Mouse (Mus musculus): ENCODE results near the gene Hinfp. TPM values are rescaled to one million over a fixed set of nuclear protein-coding genes. Genes with fewer than 3 reads are reported as not detected.

Hinfp gene
- polyA plus RNA-seq, 1 experiment from 2014 or later = 30.5 TPM

DNA sequence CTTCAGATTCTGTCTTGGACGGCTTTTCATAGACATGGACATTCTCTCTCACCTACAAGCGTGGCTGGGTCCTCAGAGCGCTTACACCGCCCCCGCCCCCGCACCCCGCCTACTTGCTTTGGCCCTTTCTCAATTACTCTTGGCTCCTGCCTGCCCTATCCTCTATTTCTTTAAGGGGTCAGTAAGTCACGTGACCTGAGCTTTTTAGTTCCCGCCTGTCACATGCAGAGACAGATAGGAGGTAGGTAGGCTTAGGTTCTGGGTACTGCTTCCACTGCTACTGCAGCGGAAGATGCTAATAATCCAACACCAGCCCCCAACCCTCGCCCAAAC is 16.5 kb downstream of the Hinfp start:
- peaks cover 41% of the 10 kb centered on the region for H3K36me3 ChIP-seq (ENCODE audit: poor library complexity, severe bottlenecking)
- peak overlapping the region; percentile 85 for H3K9ac ChIP-seq
- no peak for ATAC-seq
- no peaks in the 10 kb centered on the region for H3K27me3 ChIP-seq
- 5% methylated on average over 11 of the region's 11 CpGs for WGBS
- peak overlapping the region; percentile 92 for H3K4me2 ChIP-seq
- H3K4me1 ChIP-seq = peaks cover 28% of the 10 kb centered on the region
- H3K27ac ChIP-seq = no peak overlapping the region
- peak overlapping the region; percentile 76 for H3K4me3 ChIP-seq
- no peaks in the 10 kb centered on the region for H3K9me3 ChIP-seq (replicated peaks)

DNA sequence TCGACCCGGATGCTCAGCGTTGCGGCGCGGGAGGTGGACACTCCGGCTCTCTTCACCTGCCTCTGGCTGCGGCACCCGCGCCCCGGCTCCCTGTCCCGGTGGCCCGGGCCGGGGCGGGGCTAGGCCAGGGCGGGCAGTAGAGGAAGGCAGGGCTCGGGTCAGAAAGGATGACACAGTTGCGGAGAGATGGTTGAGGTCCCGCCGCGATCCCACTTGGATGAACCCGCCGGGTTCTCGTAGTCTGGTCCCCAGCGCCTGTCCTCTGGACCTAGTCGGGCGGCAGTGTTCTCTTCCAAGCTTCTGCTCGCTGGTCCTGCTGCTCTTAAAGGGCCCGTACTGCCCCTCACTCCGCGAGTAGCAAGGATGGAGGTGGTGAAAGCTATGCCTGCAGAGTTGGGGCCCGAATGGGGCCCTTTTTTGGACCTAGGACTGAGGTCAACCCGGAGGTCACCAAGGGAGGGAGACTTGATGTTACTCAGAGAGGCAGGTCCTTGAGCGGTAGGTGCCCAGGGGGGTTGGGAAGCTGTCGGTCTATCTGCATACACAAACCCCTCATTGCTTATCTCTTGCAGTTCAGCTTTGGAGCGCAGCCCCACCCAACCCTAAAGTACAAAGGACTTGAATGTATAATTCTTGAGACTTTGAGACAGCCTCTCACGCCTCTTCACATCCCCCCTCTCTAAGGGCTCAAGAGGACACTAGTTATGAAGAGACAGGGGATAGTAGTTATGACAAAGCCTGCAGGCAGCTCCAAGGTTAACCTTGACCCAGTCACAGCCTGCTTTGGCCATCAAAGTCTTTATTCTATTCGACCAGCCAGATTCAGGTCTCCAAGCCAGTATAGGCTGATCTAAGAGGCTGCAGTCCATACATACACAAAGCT is 17.2 kb downstream of the Hinfp start, which contains the start of gene Abcg4:
Gene Abcg4, minus strand, starts transcription at position 540 of the 883 bp plus-strand sequence.
- Histone ChIP-seq H3K4me1 (peaks cover 28% of the 10 kb centered on the region), H3K27me3 (no peaks in the 10 kb centered on the region), H3K4me3 (peak within 1 kb of the TSS; percentile 76), H3K9ac (peak within 1 kb of the TSS; percentile 85), H3K4me2 (peak within 1 kb of the TSS; percentile 92), H3K27ac (peak within 1 kb of the TSS; percentile 14), H3K36me3 (ENCODE audit: poor library complexity, severe bottlenecking) (peaks cover 39% of the 10 kb centered on the region), H3K9me3 (replicated peaks) (no peaks in the 10 kb centered on the region)
- WGBS = under 1% methylated on average over 38 of the region's 38 CpGs
- peak; percentile 62 for ATAC-seq

DNA sequence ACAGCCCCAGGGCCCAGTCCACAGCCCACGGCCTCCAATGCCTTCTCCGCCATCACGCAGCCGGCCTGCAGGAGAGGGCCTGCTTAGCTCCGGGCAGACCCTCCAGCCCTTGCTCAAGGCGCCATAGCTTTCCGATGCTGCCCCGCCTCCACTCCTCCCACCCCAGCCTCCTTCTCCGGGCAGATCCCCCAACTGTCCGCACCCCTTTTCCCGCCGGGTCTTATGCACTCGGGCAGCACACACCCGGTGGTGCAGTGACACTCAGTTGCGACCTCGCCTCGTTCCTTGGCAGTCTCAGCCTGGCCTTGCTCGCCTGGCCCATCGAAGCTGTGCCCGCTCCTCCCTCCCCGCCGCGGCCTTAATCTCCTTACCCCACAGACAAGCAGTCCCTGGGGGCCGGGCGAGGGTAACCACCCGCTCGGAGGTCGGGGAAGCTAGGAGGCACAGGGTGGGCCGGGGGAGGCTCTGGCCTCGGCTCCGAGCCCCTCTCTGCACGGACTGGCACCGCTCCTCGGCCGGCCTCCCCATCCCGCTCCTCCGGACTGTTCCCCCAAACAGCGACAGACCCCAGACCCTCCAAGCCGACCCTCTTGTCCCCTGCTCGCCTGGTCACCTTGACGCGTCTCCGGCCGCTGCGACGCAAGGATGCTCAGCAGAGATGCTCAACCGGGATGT is 17.9 kb downstream of the Hinfp start:
- Histone ChIP-seq H3K36me3 (ENCODE audit: poor library complexity, severe bottlenecking) (peaks cover 34% of the 10 kb centered on the region), H3K4me2 (peak overlapping the region; percentile 92), H3K9me3 (replicated peaks) (no peaks in the 10 kb centered on the region), H3K27ac (peak overlapping the region; percentile 14), H3K9ac (peak overlapping the region; percentile 85), H3K4me3 (peak overlapping the region; percentile 76), H3K27me3 (no peaks in the 10 kb centered on the region), H3K4me1 (peaks cover 28% of the 10 kb centered on the region)
- ATAC-seq = peak; percentile 67
- under 1% methylated on average over 43 of the region's 47 CpGs for WGBS

DNA sequence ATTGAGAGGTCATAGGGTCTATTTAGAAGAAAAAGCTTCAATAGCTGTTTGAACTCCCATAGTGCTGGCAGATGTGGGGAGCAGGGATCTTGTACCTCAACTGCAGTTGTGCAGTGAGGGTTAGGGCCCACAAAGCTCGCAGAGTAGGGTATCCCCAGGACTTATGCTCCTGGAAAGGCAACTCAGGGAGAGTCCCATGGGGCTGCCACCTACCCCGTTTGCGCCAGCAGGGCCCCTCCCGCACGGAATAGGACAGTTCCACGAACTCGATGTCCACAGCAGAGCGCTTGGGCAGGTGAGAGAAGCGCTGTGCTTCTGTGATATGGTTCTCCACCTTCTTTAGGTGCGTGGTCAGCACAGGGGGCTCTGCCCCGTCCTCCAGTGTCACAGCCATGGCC is 18.5 kb downstream of the Hinfp start:
- peaks cover 28% of the 10 kb centered on the region for H3K4me1 ChIP-seq
- H3K9ac ChIP-seq = peak overlapping the region; percentile 85
- H3K27ac ChIP-seq = peak overlapping the region; percentile 14; the same call in 1 of the 2 replicates
- H3K36me3 ChIP-seq (ENCODE audit: poor library complexity, severe bottlenecking) = peaks cover 30% of the 10 kb centered on the region
- no peaks in the 10 kb centered on the region for H3K27me3 ChIP-seq
- H3K4me3 ChIP-seq = peak overlapping the region; percentile 76
- WGBS = 4% methylated on average over 11 of the region's 11 CpGs
- peak; percentile 36; the same call in 1 of the 2 replicates for ATAC-seq
- no peaks in the 10 kb centered on the region for H3K9me3 ChIP-seq (replicated peaks)
- peak overlapping the region; percentile 92 for H3K4me2 ChIP-seq

DNA sequence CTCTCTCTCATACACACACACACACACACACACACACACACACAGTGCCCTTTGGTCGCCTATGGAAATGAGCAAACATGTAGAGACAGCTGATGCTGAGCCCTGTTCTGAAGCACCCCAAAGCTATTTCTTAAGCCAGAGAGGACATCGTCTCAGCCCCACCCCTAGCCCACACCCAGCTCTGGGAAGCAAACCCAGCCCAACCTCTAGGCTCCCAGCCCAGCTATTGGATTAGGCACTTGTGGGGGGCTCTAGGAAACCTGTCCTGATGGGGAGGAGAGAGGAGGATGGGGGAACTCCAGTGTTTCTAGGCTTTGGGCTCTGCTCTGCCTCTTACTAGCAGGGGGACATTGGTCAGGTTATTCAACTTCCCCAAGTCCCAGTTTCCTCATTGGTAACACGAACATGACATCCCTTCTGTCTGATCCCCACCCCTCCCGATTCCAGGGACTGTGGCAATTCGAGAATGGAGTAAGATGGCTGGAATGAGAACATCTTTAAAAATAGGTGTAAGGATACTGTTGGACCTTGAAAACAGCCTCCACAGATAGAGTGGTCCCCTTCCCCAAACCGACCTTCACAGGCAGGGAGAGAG is 19.1 kb downstream of the Hinfp start:
- no peaks in the 10 kb centered on the region for H3K9me3 ChIP-seq (replicated peaks)
- WGBS = 9% methylated on average over 6 of the region's 6 CpGs
- H3K4me2 ChIP-seq = peak overlapping the region; percentile 92
- no peak overlapping the region for H3K27ac ChIP-seq
- H3K9ac ChIP-seq = peak overlapping the region; percentile 26; the same call in 1 of the 2 replicates
- H3K4me1 ChIP-seq = peaks cover 28% of the 10 kb centered on the region
- H3K36me3 ChIP-seq (ENCODE audit: poor library complexity, severe bottlenecking) = peaks cover 30% of the 10 kb centered on the region
- no peaks in the 10 kb centered on the region for H3K27me3 ChIP-seq
- ATAC-seq = no peak
- H3K4me3 ChIP-seq = peak overlapping the region; percentile 76

DNA sequence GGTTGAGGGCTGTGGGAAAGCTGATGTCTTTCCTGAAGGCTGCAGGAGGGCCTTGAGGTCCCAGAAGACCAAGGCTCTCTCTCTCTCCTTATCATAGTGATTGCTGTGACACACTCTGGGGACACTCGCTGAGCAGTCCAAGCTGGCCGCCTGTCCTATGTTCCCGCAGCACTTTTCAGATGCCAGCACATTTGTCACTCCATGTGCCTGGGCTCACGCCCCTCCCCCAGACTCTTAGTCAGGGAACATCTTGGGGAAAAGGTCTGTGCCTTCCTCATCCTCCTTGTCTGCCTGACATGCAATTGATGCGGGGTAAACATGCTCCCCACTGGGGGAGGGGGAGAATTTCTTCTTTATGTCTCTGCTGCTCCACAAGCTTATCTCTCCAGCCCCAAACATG is 22.3 kb downstream of the Hinfp start:
- 85% methylated on average over 5 of the region's 5 CpGs for WGBS
- Histone ChIP-seq H3K9ac (no peak overlapping the region), H3K9me3 (replicated peaks) (no peaks in the 10 kb centered on the region), H3K36me3 (ENCODE audit: poor library complexity, severe bottlenecking) (peaks cover 45% of the 10 kb centered on the region), H3K27me3 (no peaks in the 10 kb centered on the region), H3K27ac (no peak overlapping the region), H3K4me1 (peaks cover 16% of the 10 kb centered on the region), H3K4me3 (no peak overlapping the region), H3K4me2 (no peak overlapping the region)
- ATAC-seq = no peak

DNA sequence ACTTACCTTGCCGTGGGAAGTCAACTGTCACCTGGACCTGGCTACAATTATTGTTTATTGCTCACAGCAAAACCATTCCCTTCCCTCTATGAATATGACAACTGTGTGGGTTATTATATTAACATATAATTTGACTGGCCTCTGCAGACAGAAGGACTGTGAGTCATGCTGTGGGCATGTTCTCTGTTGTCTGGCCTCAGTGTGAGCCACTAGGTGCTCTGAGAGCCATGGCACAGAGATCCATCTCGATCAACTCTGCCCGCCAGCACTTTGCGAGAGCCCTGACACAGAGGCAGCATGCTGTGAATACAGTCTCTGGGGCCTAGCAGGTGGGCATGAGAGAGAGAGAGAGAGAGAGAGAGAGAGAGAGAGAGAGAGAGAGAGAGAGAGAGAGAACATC is 35.5 kb downstream of the Hinfp start:
- Histone ChIP-seq H3K4me2 (no peak overlapping the region), H3K9ac (no peak overlapping the region), H3K4me3 (no peak overlapping the region), H3K4me1 (peaks cover 22% of the 10 kb centered on the region), H3K36me3 (ENCODE audit: poor library complexity, severe bottlenecking) (peaks cover 17% of the 10 kb centered on the region), H3K27me3 (no peaks in the 10 kb centered on the region), H3K9me3 (replicated peaks) (peaks cover 7% of the 10 kb centered on the region; the same call in 1 of the 2 replicates), H3K27ac (no peak overlapping the region)
- no peak for ATAC-seq
- 88% methylated on average over 4 of the region's 4 CpGs for WGBS

DNA sequence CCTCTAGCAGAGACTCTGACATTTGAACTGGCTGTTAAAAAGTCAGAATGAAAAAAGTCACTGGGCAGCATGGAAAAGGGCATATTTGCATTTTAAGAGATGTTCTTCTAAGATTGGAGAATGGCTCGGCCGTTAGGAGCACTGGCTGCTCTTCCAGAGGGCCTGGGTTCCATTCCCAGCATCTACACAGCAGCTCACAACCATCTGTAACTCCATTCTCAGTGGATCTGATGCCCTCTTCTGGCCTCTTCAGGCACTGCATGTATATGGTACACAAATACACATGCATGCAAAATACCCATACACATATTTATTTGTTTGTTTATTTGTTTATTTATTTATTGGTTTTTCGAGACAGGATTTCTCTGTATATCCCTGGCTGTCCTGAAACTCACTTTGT is 36.4 kb downstream of the Hinfp start:
- H3K36me3 ChIP-seq (ENCODE audit: poor library complexity, severe bottlenecking) = peaks cover 8% of the 10 kb centered on the region
- peaks cover 22% of the 10 kb centered on the region for H3K4me1 ChIP-seq
- WGBS = 92% methylated on average over 3 of the region's 3 CpGs
- H3K27me3 ChIP-seq = no peaks in the 10 kb centered on the region
- no peak for ATAC-seq
- no peak overlapping the region for H3K4me2 ChIP-seq
- no peak overlapping the region for H3K27ac ChIP-seq
- no peak overlapping the region for H3K4me3 ChIP-seq
- H3K9me3 ChIP-seq (replicated peaks) = peaks cover 7% of the 10 kb centered on the region; the same call in 1 of the 2 replicates
- H3K9ac ChIP-seq = no peak overlapping the region

DNA sequence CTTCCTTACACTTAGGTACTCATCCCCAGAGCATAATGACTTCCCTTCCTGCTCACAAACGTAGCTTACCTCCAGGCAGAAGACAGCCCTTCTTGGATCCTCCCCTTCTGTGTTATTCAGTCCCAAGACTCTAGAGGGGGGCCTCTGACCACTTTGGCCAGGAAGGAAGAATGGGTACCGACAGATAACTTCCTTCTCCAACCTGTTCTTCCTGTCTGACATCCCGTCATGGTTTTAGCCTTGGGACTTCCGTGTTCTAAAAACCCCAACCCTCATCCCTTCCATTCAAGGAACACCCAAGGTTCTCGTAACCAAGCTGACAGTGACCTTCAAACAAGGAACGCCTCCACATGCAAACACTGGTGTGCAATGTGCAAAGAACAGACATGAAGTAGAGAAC is 37.0 kb downstream of the Hinfp start, which contains the start of gene Nlrx1:
Gene Nlrx1, minus strand, starts transcription at position 168 of the 400 bp plus-strand sequence.
- peaks cover 3% of the 10 kb centered on the region; the same call in 1 of the 2 replicates for H3K36me3 ChIP-seq (ENCODE audit: poor library complexity, severe bottlenecking)
- no peaks in the 10 kb centered on the region for H3K27me3 ChIP-seq
- H3K9me3 ChIP-seq (replicated peaks) = peaks cover 7% of the 10 kb centered on the region; the same call in 1 of the 2 replicates
- no peak for ATAC-seq
- peak within 1 kb of the TSS; percentile 38 for H3K4me3 ChIP-seq
- H3K4me2 ChIP-seq = peak within 1 kb of the TSS; percentile 72
- 87% methylated on average over 6 of the region's 6 CpGs for WGBS
- peak within 1 kb of the TSS; percentile 70 for H3K27ac ChIP-seq
- peak within 1 kb of the TSS; percentile 70 for H3K9ac ChIP-seq
- H3K4me1 ChIP-seq = peaks cover 22% of the 10 kb centered on the region

DNA sequence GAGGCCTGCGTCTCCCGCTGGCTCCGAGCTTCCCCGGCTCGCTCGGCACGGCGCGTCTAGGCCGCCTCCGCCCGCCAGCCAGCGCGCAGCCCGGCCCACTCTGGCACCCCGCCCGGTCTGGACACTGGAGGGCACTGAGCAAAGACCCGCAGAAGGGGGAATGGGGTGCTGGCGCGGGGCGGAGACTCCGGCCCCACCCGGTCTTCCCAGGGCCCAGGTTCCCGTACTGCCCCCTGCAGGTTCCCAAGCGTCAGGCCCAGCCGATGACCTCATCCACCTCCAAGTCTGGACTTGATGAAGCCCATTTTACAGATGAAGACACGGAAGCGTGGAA is 37.5 kb downstream of the Hinfp start:
- Histone ChIP-seq H3K4me3 (peak overlapping the region; percentile 38), H3K9ac (peak overlapping the region; percentile 70), H3K27me3 (no peaks in the 10 kb centered on the region), H3K4me2 (peak overlapping the region; percentile 72), H3K4me1 (peaks cover 22% of the 10 kb centered on the region), H3K27ac (peak overlapping the region; percentile 70; the same call in 1 of the 2 replicates), H3K9me3 (replicated peaks) (peaks cover 7% of the 10 kb centered on the region; the same call in 1 of the 2 replicates), H3K36me3 (ENCODE audit: poor library complexity, severe bottlenecking) (no peaks in the 10 kb centered on the region)
- WGBS = 8% methylated on average over 16 of the region's 28 CpGs
- ATAC-seq = peak; percentile 84

DNA sequence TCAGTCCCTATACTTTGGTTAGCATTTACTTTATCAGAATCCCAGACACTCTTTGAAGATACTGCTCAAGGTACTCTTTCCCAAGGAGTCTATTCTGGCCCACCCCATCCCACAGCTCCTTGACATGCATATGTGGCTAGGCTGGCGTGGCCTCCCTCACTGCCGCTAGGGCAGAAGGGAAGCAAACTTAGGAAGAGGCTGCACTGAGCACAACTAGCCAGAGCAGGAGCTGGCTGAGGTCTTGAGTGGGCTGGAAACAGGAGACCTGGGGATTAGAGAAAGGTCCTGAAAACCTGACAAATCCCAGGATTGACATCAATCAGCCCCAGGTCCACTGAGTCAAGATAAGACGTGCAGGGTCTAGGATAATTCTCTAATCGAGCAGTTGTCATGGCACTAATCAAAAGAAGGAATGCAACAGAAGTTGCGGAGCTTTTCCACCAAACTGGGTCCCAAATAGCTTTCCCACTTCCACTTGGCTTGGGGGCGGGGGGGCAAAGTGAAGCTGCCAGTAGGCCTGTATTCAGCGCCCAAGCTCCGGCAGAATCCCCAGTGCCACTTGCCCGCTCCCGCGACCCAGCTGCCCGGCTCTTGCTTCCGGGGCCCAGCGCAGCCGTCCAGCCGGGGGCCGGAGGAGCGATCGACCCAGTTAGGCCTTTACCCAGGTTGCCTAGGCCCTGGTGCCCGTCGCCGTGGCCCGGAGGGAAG is 38.0 kb downstream of the Hinfp start:
- ATAC-seq = peak; percentile 52; the same call in 1 of the 2 replicates
- Histone ChIP-seq H3K36me3 (ENCODE audit: poor library complexity, severe bottlenecking) (no peaks in the 10 kb centered on the region), H3K4me1 (peaks cover 22% of the 10 kb centered on the region), H3K27me3 (no peaks in the 10 kb centered on the region), H3K9me3 (replicated peaks) (peaks cover 7% of the 10 kb centered on the region; the same call in 1 of the 2 replicates), H3K27ac (peak overlapping the region; percentile 70), H3K4me2 (peak overlapping the region; percentile 72), H3K9ac (peak overlapping the region; percentile 70), H3K4me3 (peak overlapping the region; percentile 38)
- WGBS = 7% methylated on average over 23 of the region's 23 CpGs
